Mouse (Mus musculus): ENCODE measurements around the gene Sh3gl2. TPM values are rescaled to one million over a fixed set of nuclear protein-coding genes. Genes with fewer than 3 reads are reported as not detected.

The Sh3gl2 gene
- polyA plus RNA-seq, 1 experiment from 2014 or later: 0.24 TPM

DNA sequence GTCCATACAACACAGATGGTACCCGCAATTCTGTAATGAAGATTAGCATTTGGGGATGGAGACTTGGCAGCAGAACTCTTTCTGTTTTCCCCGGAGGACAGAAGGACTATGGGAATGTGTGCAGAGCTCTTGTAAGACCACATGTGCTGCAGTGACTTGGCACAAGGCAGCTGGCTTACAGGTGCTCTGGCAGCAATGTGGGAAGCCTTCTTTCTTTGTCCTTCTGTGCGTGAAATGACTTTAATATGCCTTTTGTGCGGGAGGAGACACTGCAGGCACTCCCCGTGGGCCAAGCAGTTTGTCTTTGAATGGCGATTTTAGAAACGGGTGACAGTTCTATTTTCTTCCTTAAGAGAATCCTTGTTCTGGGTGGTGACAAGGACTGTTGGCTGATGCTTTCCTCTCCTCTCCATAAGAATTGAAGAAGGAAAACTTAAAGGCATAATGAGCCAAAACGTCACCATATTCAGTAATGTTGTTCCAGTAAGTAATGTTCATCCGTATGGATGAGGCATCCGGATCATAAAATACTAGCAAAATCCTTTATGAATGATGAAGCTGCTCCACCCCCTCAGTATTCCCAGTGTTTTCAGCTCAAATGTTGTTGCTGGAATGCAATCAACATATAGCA, 281.5 kb downstream of the Sh3gl2 start:
- ATAC-seq (ENCODE audit: low read depth): no peak
- 67% methylated on average over 10 of the region's 10 CpGs for WGBS (ENCODE audit: insufficient replicate concordance)

DNA sequence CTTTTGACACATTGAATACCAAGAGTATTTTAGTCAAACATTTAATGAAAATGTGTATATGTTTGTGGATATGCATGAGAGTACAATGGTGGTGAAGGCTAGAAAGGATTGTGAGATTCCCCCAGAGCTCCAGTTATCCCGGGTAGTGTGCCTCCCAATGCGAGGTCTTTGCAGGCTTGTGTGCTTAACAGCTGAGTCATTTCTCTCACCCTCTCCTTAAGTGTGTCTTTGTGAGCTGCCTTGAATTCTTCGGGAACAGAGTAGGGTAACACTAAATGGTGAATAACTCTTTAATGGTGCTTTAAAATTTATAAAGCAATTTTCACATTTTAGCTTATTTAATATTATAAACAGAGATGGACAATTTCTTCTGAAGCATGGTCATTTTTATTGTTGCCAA, 300.8 kb downstream of the Sh3gl2 start:
- Histone ChIP-seq H3K4me2 (ENCODE audit: low read depth, low read length) (no peak overlapping the region), H3K36me3 (ENCODE audit: control insufficient read depth, insufficient read depth) (no peaks in the 10 kb centered on the region), H3K27me3 (ENCODE audit: control insufficient read depth, insufficient read depth, low read depth, low read length) (no peaks in the 10 kb centered on the region), H3K9me3 (replicated peaks; ENCODE audit: control insufficient read depth, low read length) (no peaks in the 10 kb centered on the region), H3K4me1 (ENCODE audit: control insufficient read depth, low read depth, low read length) (no peaks in the 10 kb centered on the region), H3K9ac (ENCODE audit: low read depth, low read length) (no peak overlapping the region), H3K27ac (ENCODE audit: low read length) (no peak overlapping the region), H3K4me3 (ENCODE audit: low read depth, low read length) (no peak overlapping the region)
- no peak for ATAC-seq (ENCODE audit: low read depth)
- 50% methylated on average over 3 of the region's 3 CpGs for WGBS (ENCODE audit: insufficient replicate concordance)

More for the DNA sequence above, 281.5 kb downstream of the Sh3gl2 start:
- Histone ChIP-seq H3K4me1 (ENCODE audit: control insufficient read depth, low read depth, low read length) (no peaks in the 10 kb centered on the region), H3K27ac (ENCODE audit: low read length) (no peak overlapping the region), H3K4me2 (ENCODE audit: low read depth, low read length) (no peak overlapping the region), H3K9me3 (replicated peaks; ENCODE audit: control insufficient read depth, low read length) (no peaks in the 10 kb centered on the region), H3K4me3 (ENCODE audit: low read depth, low read length) (no peak overlapping the region), H3K27me3 (ENCODE audit: control insufficient read depth, insufficient read depth, low read depth, low read length) (no peaks in the 10 kb centered on the region), H3K9ac (ENCODE audit: low read depth, low read length) (no peak overlapping the region), H3K36me3 (ENCODE audit: control insufficient read depth, insufficient read depth) (no peaks in the 10 kb centered on the region)

DNA sequence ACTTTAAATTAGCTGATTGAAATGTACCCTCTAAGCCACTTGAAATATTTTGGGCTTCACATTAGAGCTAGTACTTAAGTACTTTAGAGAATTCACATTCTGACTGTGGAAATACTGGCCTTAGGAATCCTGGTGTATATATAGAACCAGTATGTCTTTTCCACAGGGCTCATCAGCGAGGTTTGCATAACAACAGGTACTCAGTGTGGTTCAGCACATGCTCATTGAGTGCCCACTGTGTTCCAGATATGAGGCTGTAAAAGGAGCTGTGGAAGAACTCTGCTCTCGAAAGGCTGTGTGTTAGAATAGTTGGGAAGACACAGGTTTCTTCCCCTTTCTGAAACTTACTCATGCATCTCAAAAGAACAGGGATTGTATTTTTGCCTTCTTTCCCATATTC, 302.1 kb downstream of the Sh3gl2 start:
- no peaks in the 10 kb centered on the region for H3K27me3 ChIP-seq (ENCODE audit: control insufficient read depth, insufficient read depth, low read depth, low read length)
- WGBS (ENCODE audit: insufficient replicate concordance): 48% methylated on average over 2 of the region's 2 CpGs
- no peak overlapping the region for H3K4me2 ChIP-seq (ENCODE audit: low read depth, low read length)
- no peak overlapping the region for H3K9ac ChIP-seq (ENCODE audit: low read depth, low read length)
- ATAC-seq (ENCODE audit: low read depth): no peak
- no peaks in the 10 kb centered on the region for H3K4me1 ChIP-seq (ENCODE audit: control insufficient read depth, low read depth, low read length)
- H3K4me3 ChIP-seq (ENCODE audit: low read depth, low read length): no peak overlapping the region
- H3K36me3 ChIP-seq (ENCODE audit: control insufficient read depth, insufficient read depth): no peaks in the 10 kb centered on the region
- H3K9me3 ChIP-seq (replicated peaks; ENCODE audit: control insufficient read depth, low read length): no peaks in the 10 kb centered on the region
- no peak overlapping the region for H3K27ac ChIP-seq (ENCODE audit: low read length)

DNA sequence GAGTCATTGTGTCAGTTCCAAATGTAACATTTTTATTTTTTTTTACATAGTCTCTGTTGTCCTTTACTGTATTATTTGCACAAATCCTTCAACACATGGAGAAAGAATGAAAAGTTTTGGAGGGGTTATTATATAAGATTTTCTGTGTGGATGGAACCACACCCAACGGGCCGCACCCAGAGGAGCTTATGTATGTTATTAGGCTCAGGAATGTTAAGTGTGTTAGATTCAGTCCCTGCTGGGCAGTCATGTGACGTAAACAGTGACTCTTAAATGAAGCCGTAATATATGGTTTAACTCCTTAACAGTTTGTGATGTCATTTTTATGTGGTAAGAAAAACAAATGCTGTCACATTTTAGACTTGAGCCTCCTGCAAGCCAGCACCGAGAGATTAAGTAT, 302.6 kb downstream of the Sh3gl2 start:
- 69% methylated on average over 5 of the region's 5 CpGs for whole genome bisulfite sequencing (ENCODE audit: insufficient replicate concordance)
- H3K9me3 ChIP-seq (replicated peaks; ENCODE audit: control insufficient read depth, low read length): no peaks in the 10 kb centered on the region
- H3K36me3 ChIP-seq (ENCODE audit: control insufficient read depth, insufficient read depth): no peaks in the 10 kb centered on the region
- no peaks in the 10 kb centered on the region for H3K4me1 ChIP-seq (ENCODE audit: control insufficient read depth, low read depth, low read length)
- no peak overlapping the region for H3K4me3 ChIP-seq (ENCODE audit: low read depth, low read length)
- no peaks in the 10 kb centered on the region for H3K27me3 ChIP-seq (ENCODE audit: control insufficient read depth, insufficient read depth, low read depth, low read length)
- no peak overlapping the region for H3K27ac ChIP-seq (ENCODE audit: low read length)
- ATAC-seq (ENCODE audit: low read depth): no peak
- H3K4me2 ChIP-seq (ENCODE audit: low read depth, low read length): no peak overlapping the region
- no peak overlapping the region for H3K9ac ChIP-seq (ENCODE audit: low read depth, low read length)

DNA sequence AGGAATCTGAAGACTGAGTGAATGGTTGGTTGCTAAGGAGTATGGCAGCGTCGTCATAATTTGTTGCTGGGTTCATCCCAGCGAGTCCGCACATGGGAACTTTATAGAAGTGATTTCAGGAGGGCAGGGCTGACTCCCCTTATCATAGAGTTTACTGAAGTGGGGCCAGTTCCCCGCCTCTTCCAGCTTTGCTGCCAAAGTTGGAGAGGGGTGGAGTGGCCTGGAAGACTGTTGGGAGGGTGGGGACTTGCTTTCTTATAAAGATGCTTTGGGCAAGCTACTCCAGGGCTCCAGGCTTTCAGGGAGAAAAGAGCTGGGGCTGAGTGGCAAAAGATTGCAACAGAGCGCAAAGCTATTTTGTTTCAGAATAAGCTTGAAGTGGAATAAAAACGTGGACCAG, 308.4 kb downstream of the Sh3gl2 start:
- H3K9ac ChIP-seq (ENCODE audit: low read depth, low read length): no peak overlapping the region
- no peak overlapping the region for H3K4me3 ChIP-seq (ENCODE audit: low read depth, low read length)
- peaks cover 3% of the 10 kb centered on the region; the same call in 1 of the 2 replicates for H3K27me3 ChIP-seq (ENCODE audit: control insufficient read depth, insufficient read depth, low read depth, low read length)
- no peaks in the 10 kb centered on the region for H3K36me3 ChIP-seq (ENCODE audit: control insufficient read depth, insufficient read depth)
- H3K9me3 ChIP-seq (replicated peaks; ENCODE audit: control insufficient read depth, low read length): no peaks in the 10 kb centered on the region
- no peak for ATAC-seq (ENCODE audit: low read depth)
- no peaks in the 10 kb centered on the region for H3K4me1 ChIP-seq (ENCODE audit: control insufficient read depth, low read depth, low read length)
- WGBS (ENCODE audit: insufficient replicate concordance): 35% methylated on average over 7 of the region's 7 CpGs
- no peak overlapping the region for H3K27ac ChIP-seq (ENCODE audit: low read length)
- no peak overlapping the region for H3K4me2 ChIP-seq (ENCODE audit: low read depth, low read length)

DNA sequence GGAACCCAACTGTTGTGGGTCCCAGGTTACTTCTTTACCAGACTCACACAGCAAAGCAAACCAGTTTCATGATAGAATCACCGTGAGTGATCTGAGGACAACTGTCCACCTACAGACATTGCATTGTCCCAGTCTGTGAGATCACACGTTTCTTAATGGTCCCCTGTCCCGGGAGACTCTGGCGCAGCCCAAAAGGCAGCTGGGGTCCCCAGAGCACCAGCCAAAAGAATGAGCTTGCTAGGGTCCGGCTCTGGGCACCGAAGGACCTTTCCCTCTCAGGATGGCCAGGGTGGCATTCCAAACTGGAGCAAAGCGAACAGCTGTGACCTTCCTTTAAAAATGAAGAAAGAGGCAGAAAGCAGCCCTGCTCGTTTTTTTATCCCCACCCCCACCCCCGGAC, 308.9 kb downstream of the Sh3gl2 start, which contains the start of gene Adamtsl1:
Gene Adamtsl1, plus strand, starts transcription at position 381 of the 400 bp plus-strand sequence.
- H3K27me3 ChIP-seq (ENCODE audit: control insufficient read depth, insufficient read depth, low read depth, low read length): peaks cover 3% of the 10 kb centered on the region; the same call in 1 of the 2 replicates
- no peaks in the 10 kb centered on the region for H3K4me1 ChIP-seq (ENCODE audit: control insufficient read depth, low read depth, low read length)
- H3K9me3 ChIP-seq (replicated peaks; ENCODE audit: control insufficient read depth, low read length): no peaks in the 10 kb centered on the region
- H3K36me3 ChIP-seq (ENCODE audit: control insufficient read depth, insufficient read depth): no peaks in the 10 kb centered on the region
- peak within 1 kb of the TSS; percentile 58 for H3K4me2 ChIP-seq (ENCODE audit: low read depth, low read length)
- H3K9ac ChIP-seq (ENCODE audit: low read depth, low read length): no peak within 1 kb of the TSS
- 5% methylated on average over 9 of the region's 9 CpGs for WGBS (ENCODE audit: insufficient replicate concordance)
- ATAC-seq (ENCODE audit: low read depth): no peak
- H3K27ac ChIP-seq (ENCODE audit: low read length): no peak within 1 kb of the TSS
- peak within 1 kb of the TSS; percentile 36 for H3K4me3 ChIP-seq (ENCODE audit: low read depth, low read length)

DNA sequence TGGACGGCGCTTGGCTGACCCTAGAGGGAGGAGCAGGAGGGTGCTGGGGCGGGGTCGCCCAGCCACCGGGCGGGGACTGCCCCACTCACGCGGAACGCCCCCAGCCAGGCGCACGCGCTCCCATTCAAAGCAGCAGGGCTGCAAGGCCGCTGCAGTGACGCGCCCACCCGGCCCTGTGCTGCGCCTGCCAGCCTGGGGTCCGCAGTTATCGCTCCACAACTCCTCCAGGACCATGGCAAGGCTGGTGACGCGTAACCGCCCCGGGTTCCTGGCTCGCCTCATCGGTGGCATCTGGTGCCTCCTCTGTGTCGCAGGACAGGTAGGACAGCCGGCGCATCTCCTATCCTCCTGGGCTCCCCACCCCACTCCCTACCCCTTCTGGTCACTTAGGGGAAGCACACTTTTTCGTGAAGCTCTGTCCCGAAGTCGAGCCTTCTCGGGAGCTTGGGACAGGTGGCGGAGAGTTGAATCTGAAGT, 309.3 kb downstream of the Sh3gl2 start:
- 2% methylated on average over 33 of the region's 33 CpGs for WGBS (ENCODE audit: insufficient replicate concordance)
- H3K4me1 ChIP-seq (ENCODE audit: control insufficient read depth, low read depth, low read length): no peaks in the 10 kb centered on the region
- H3K9me3 ChIP-seq (replicated peaks; ENCODE audit: control insufficient read depth, low read length): no peaks in the 10 kb centered on the region
- peak overlapping the region; percentile 36 for H3K4me3 ChIP-seq (ENCODE audit: low read depth, low read length)
- H3K36me3 ChIP-seq (ENCODE audit: control insufficient read depth, insufficient read depth): no peaks in the 10 kb centered on the region
- peak overlapping the region; percentile 58 for H3K4me2 ChIP-seq (ENCODE audit: low read depth, low read length)
- no peak overlapping the region for H3K27ac ChIP-seq (ENCODE audit: low read length)
- ATAC-seq (ENCODE audit: low read depth): peak; percentile 58
- H3K27me3 ChIP-seq (ENCODE audit: control insufficient read depth, insufficient read depth, low read depth, low read length): peaks cover 3% of the 10 kb centered on the region; the same call in 1 of the 2 replicates
- no peak overlapping the region for H3K9ac ChIP-seq (ENCODE audit: low read depth, low read length)

DNA sequence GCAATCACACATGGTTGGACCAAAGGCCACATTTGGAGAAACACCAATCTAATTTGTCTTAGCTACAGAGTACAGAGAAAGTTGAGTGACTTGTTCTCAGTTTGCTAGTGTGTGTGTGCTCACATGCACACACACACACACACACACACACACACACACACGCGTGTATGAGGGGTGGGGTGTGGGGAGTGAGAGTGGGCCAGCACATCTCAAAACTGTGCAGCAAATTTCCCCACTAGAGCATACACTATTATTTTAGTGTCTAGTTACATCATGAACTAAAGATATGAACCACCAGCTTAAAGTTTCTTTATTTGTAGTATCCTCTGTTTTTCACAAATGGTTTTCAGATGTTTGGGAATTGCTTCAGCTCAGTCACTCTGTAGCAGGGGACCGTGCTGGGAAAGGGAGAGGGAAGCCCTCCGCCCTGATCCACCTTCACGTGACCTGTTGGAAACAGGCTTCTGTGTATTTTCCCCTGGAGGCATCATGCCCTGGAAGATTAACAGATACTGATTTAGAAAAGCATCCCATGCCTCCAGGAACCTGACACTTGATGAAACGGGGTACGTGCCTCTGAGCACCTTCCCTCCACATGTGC, 322.1 kb downstream of the Sh3gl2 start:
- H3K9me3 ChIP-seq (replicated peaks; ENCODE audit: control insufficient read depth, low read length): no peaks in the 10 kb centered on the region
- H3K4me3 ChIP-seq (ENCODE audit: low read depth, low read length): no peak overlapping the region
- H3K36me3 ChIP-seq (ENCODE audit: control insufficient read depth, insufficient read depth): no peaks in the 10 kb centered on the region
- no peak overlapping the region for H3K9ac ChIP-seq (ENCODE audit: low read depth, low read length)
- no peaks in the 10 kb centered on the region for H3K4me1 ChIP-seq (ENCODE audit: control insufficient read depth, low read depth, low read length)
- no peak overlapping the region for H3K27ac ChIP-seq (ENCODE audit: low read length)
- H3K4me2 ChIP-seq (ENCODE audit: low read depth, low read length): no peak overlapping the region
- H3K27me3 ChIP-seq (ENCODE audit: control insufficient read depth, insufficient read depth, low read depth, low read length): no peaks in the 10 kb centered on the region
- WGBS (ENCODE audit: insufficient replicate concordance): 69% methylated on average over 7 of the region's 7 CpGs
- no peak for ATAC-seq (ENCODE audit: low read depth)

DNA sequence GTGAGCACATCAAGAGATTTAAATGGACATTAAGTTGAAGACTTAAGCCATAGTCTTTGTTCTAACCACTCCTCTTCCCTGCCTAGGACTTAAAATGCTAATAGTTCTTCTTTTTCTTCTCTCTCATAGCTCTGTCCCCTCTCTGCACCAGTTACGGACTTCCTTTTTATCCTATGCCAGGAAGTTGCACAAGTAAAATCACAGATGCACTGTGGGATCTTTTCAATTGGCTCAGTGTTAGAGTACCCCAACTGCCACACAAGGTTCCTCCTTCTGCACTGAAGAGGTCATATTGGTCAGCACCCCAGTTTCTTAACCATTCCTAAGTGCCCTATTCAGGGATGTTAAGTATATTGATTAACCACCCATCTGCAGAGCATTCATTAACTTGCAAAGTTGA, 324.9 kb downstream of the Sh3gl2 start:
- Histone ChIP-seq H3K4me3 (ENCODE audit: low read depth, low read length) (no peak overlapping the region), H3K27me3 (ENCODE audit: control insufficient read depth, insufficient read depth, low read depth, low read length) (no peaks in the 10 kb centered on the region), H3K36me3 (ENCODE audit: control insufficient read depth, insufficient read depth) (no peaks in the 10 kb centered on the region), H3K4me1 (ENCODE audit: control insufficient read depth, low read depth, low read length) (no peaks in the 10 kb centered on the region), H3K9ac (ENCODE audit: low read depth, low read length) (no peak overlapping the region), H3K9me3 (replicated peaks; ENCODE audit: control insufficient read depth, low read length) (no peaks in the 10 kb centered on the region), H3K4me2 (ENCODE audit: low read depth, low read length) (no peak overlapping the region), H3K27ac (ENCODE audit: low read length) (no peak overlapping the region)
- no peak for ATAC-seq (ENCODE audit: low read depth)
- WGBS (ENCODE audit: insufficient replicate concordance): 40% methylated on average over 1 of the region's 1 CpGs
